Mouse (Mus musculus) embryo, embryonic 9.5 days (tissue): ENCODE results near the gene Ints11.

Experiments
- DNase-seq: peaks from one replicate; pipeline ENCODE4 v3.0.0-alpha.2; 2017; ENCODE audit errors: extremely low spot score

Ints11 gene

GRCm38 (mm10) chr4:155869317-155870033 is at the start of gene Ints11, which contains the start of gene Cptp:
Ints11 (plus strand) TSS chr4:155869546.
Cptp (minus strand) TSS chr4:155869440.
- DNase-seq, result peak; percentile 96

GRCm38 (mm10) chr4:155821025-155821424 is 48.3 kb upstream of the Ints11 start:
- no peak for DNase-seq

GRCm38 (mm10) chr4:155823443-155823842 is 45.9 kb upstream of the Ints11 start:
- no peak for DNase-seq

GRCm38 (mm10) chr4:155829866-155830265 is 39.5 kb upstream of the Ints11 start:
- no peak for DNase-seq

- no peak for DNase-seq
These were observed 38.8 kb upstream of the Ints11 start for GRCm38 (mm10) chr4:155830596-155830995.

GRCm38 (mm10) chr4:155831205-155831766 is 38.1 kb upstream of the Ints11 start, which contains the start of gene Aurkaip1:
Aurkaip1 (plus strand) TSS chr4:155831272.
- DNase-seq, result peak; percentile 97

GRCm38 (mm10) chr4:155831831-155832230 is 37.5 kb upstream of the Ints11 start:
- DNase-seq, result no peak

GRCm38 (mm10) chr4:155832321-155832720 is 37.0 kb upstream of the Ints11 start:
- no peak for DNase-seq

- DNase-seq, result no peak
These were observed 36.1 kb upstream of the Ints11 start for GRCm38 (mm10) chr4:155833234-155833633.

GRCm38 (mm10) chr4:155833836-155834235 is 35.5 kb upstream of the Ints11 start:
- peak; percentile 71 for DNase-seq

GRCm38 (mm10) chr4:155837404-155838010 is 31.8 kb upstream of the Ints11 start:
- DNase-seq, result no peak

GRCm38 (mm10) chr4:155838187-155839153 is 30.9 kb upstream of the Ints11 start:
- no peak for DNase-seq

- DNase-seq, result peak; percentile 91
These were observed 29.8 kb upstream of the Ints11 start, which contains the start of gene Mxra8 for GRCm38 (mm10) chr4:155839483-155839910. Mxra8 (plus strand) TSS chr4:155839680.

- no peak for DNase-seq
These were observed 29.0 kb upstream of the Ints11 start for GRCm38 (mm10) chr4:155840076-155841002.

- peak; percentile 69 for DNase-seq
These were observed 28.3 kb upstream of the Ints11 start for GRCm38 (mm10) chr4:155841003-155841454.

- DNase-seq, result no peak
These were observed 27.6 kb upstream of the Ints11 start for GRCm38 (mm10) chr4:155841651-155842270.

- DNase-seq, result no peak
These were observed 26.1 kb upstream of the Ints11 start for GRCm38 (mm10) chr4:155843231-155843630.

- DNase-seq, result peak; percentile 96
These were observed 22.3 kb upstream of the Ints11 start, which contains the start of gene Dvl1 for GRCm38 (mm10) chr4:155846871-155847578. Dvl1 (plus strand) TSS chr4:155847402.
